Mouse (Mus musculus) macrophage (primary cell): Measurements from ENCODE around the gene Pm20d2. TPM values are rescaled to one million over a fixed set of nuclear protein-coding genes. Genes with fewer than 3 reads are reported as not detected.

ENCODE experiments used
- H3K27ac ChIP-seq: fragments of 350-480 bp; formaldehyde crosslinking; 2 replicates; pipeline ENCODE4 v1.9.0; 2021
- H3K36me3 ChIP-seq: fragments of 350-480 bp; formaldehyde crosslinking; 2 replicates; pipeline ENCODE4 v1.9.0; 2021; ENCODE audit errors: inconsistent target
- H3K4me3 ChIP-seq: fragments of 350-480 bp; formaldehyde crosslinking; 2 replicates; pipeline ENCODE4 v1.9.0; 2021; ENCODE audit errors: inconsistent target
- H3K79me2 ChIP-seq: fragments of 350-480 bp; formaldehyde crosslinking; 2 replicates; pipeline ENCODE4 v1.9.0; 2021; ENCODE audit errors: inconsistent target
- WGBS: methylation state at CpG from one replicate; pipeline ENCODE4 v1.1.7; 2026; ENCODE audit warnings: inconsistent platforms; ENCODE audit not compliant: missing documents; 5-methylcytosine and 5-hydroxymethylcytosine counted together
- polyA plus RNA-seq: library from polyadenylated mRNA; stranded (reverse); fragments of 250-400 nt; gene quantifications from 3 replicates; pipeline ENCODE4 v1.2.4, GENCODE M21; 2018; ENCODE audit warnings: inconsistent platforms

The Pm20d2 gene
- polyA plus RNA-seq, 1 experiment from 2014 or later = not detected

- Histone ChIP-seq H3K4me3 (no peak overlapping the region), H3K36me3 (no peaks in the 10 kb centered on the region), H3K27ac (no peak overlapping the region), H3K79me2 (no peaks in the 10 kb centered on the region)
- 90% methylated on average over 26 of the region's 26 CpGs for WGBS
Observed at GRCm38 (mm10) chr4:33152087-33153038, 37.2 kb downstream of the Pm20d2 start.

GRCm38 (mm10) chr4:33149150-33149549, 40.4 kb downstream of the Pm20d2 start:
- Histone ChIP-seq H3K27ac (no peak overlapping the region), H3K36me3 (no peaks in the 10 kb centered on the region), H3K79me2 (no peaks in the 10 kb centered on the region), H3K4me3 (no peak overlapping the region)
- 81% methylated on average over 7 of the region's 7 CpGs for WGBS

- Histone ChIP-seq H3K36me3 (no peaks in the 10 kb centered on the region), H3K79me2 (no peaks in the 10 kb centered on the region), H3K27ac (no peak overlapping the region), H3K4me3 (no peak overlapping the region)
- 25% methylated on average over 2 of the region's 2 CpGs for WGBS
Observed at GRCm38 (mm10) chr4:33147825-33148224, 41.7 kb downstream of the Pm20d2 start.

- WGBS = 37% methylated on average over 20 of the region's 20 CpGs
- H3K36me3 ChIP-seq = no peaks in the 10 kb centered on the region
- H3K27ac ChIP-seq = no peak overlapping the region
- H3K4me3 ChIP-seq = no peak overlapping the region
- H3K79me2 ChIP-seq = no peaks in the 10 kb centered on the region
Observed at GRCm38 (mm10) chr4:33146679-33147291, 42.8 kb downstream of the Pm20d2 start.

- no peak within 1 kb of the TSS for H3K27ac ChIP-seq
- no peaks in the 10 kb centered on the region for H3K36me3 ChIP-seq
- 88% methylated on average over 11 of the region's 11 CpGs for WGBS
- H3K4me3 ChIP-seq = no peak within 1 kb of the TSS
- H3K79me2 ChIP-seq = no peaks in the 10 kb centered on the region
Observed at GRCm38 (mm10) chr4:33132221-33132620, 57.3 kb downstream of the Pm20d2 start, which contains the start of gene Gabrr1. Gene Gabrr1 (plus strand): TSS chr4:33132521.

GRCm38 (mm10) chr4:33125409-33126084, 64.0 kb downstream of the Pm20d2 start:
- Histone ChIP-seq H3K36me3 (no peaks in the 10 kb centered on the region), H3K4me3 (no peak overlapping the region)
- WGBS = 85% methylated on average over 8 of the region's 10 CpGs

GRCm38 (mm10) chr4:33124493-33124892, 65.0 kb downstream of the Pm20d2 start:
- H3K36me3 ChIP-seq = no peaks in the 10 kb centered on the region
- H3K4me3 ChIP-seq = no peak overlapping the region
- 12% methylated on average over 6 of the region's 6 CpGs for WGBS
- H3K27ac ChIP-seq = no peak overlapping the region
- H3K79me2 ChIP-seq = no peaks in the 10 kb centered on the region

More at GRCm38 (mm10) chr4:33125409-33126084, 64.0 kb downstream of the Pm20d2 start:
- Histone ChIP-seq H3K27ac (no peak overlapping the region), H3K79me2 (no peaks in the 10 kb centered on the region)

Other genes starting within 250 kb of the Pm20d2 start
- 0.06 to 0.14 TPM in 2 of 3 replicates, not detected in the other for gene Ankrd6, start 238.9 kb downstream of the Pm20d2 start, polyA plus RNA-seq
- 17.5 to 41.3 TPM (median 29.9 TPM) in 3 replicates for gene Rragd, start 206.7 kb downstream of the Pm20d2 start, polyA plus RNA-seq
- gene Ube2j1, start 158.3 kb downstream of the Pm20d2 start, polyA plus RNA-seq = 35.4 to 52.2 TPM (median 51.3 TPM) in 3 replicates
- gene Gabrr2, start 126.7 kb downstream of the Pm20d2 start, polyA plus RNA-seq = not detected in 3 replicates
- gene Gabrr1, start 57.2 kb downstream of the Pm20d2 start, polyA plus RNA-seq = not detected in 3 replicates
- gene Srsf12, start 19.3 kb upstream of the Pm20d2 start, polyA plus RNA-seq = not detected in 3 replicates
- 31.2 to 182 TPM (median 101 TPM) in 3 replicates for gene Pnrc1, start 100.4 kb upstream of the Pm20d2 start, polyA plus RNA-seq
- 16.2 to 28.7 TPM (median 25.3 TPM) in 3 replicates for gene Rngtt, start 120.6 kb upstream of the Pm20d2 start, polyA plus RNA-seq